Mouse (Mus musculus) cerebellum, adult 2 months (tissue): ENCODE results near the gene Esrp2. TPM values are rescaled to one million over a fixed set of nuclear protein-coding genes. Genes with fewer than 3 reads are reported as not detected.

ENCODE experiments used
- DNase-seq, 2 experiments: peaks; one replicate each; pipeline ENCODE4 v3.0.0; 2021
- H3K27ac ChIP-seq: fragments of 200-500 bp; 2 replicates; pipeline ENCODE4 v1.5.1; 2012; ENCODE audit warnings: low read length, control low read depth, inconsistent platforms; ENCODE audit not compliant: insufficient read depth
- H3K27me3 ChIP-seq: fragments of 200-500 bp; 2 replicates; pipeline ENCODE4 v1.6.1; 2012; ENCODE audit warnings: inconsistent platforms, mild to moderate bottlenecking, low read length, moderate library complexity; ENCODE audit not compliant: control insufficient read depth, insufficient read depth
- H3K4me1 ChIP-seq: fragments of 200-500 bp; 2 replicates; pipeline ENCODE4 v1.6.1; 2011; ENCODE audit warnings: low read length; ENCODE audit not compliant: control insufficient read depth, insufficient read depth
- H3K4me3 ChIP-seq: fragments of 200-500 bp; replicated peaks from 2 replicates; pipeline ENCODE3; 2011; ENCODE audit warnings: mild to moderate bottlenecking, low read depth, low read length, control low read depth; ENCODE audit not compliant: insufficient read depth
- CTCF ChIP-seq: fragments of 200-500 bp; IDR thresholded peaks from 2 replicates; pipeline ENCODE4 v1.5.1; 2011; ENCODE audit warnings: low read depth, mild to moderate bottlenecking, control low read depth, low read length, moderate library complexity, borderline replicate concordance; ENCODE audit not compliant: insufficient read depth
- POLR2A ChIP-seq: fragments of 200-500 bp; IDR thresholded peaks from 2 replicates; pipeline ENCODE4 v1.6.1; 2011; ENCODE audit warnings: low read length, control low read depth, borderline replicate concordance; ENCODE audit not compliant: insufficient read depth
- WGBS: fragments of 180-500 bp; shearing (Covaris S2); methylation state at CpG from one replicate; pipeline ENCODE4 v1.1.7; 2018; 5-methylcytosine and 5-hydroxymethylcytosine counted together
- polyA plus RNA-seq: library from polyadenylated mRNA; depleted of rRNA; stranded (reverse); fragments of >200 nt; gene quantifications from 2 replicates; pipeline ENCODE4 v1.2.3, GENCODE M21; 2012; rRNA removed

Gene Esrp2
- polyA plus RNA-seq, 1 experiment, result 0.05 TPM

DNA sequence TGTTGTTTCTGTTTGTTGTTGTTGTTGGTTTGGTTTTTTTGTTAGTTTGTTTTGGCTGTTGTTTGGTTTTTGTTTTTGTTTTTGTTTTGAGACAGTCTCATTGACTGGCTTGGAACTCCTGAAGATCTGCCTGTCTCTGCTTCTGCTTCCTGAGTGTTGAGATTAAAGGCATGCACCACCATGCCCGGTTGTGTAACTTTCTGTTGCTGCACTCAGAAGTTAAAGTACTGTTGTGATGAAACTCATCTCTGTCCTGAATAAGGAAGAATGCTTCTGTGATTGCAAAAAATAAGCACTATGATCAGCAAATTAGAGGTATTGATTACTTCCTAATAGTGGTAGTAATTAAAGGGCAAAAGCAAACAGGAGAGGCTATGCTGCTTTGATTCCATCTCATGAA lies 30.6 kb downstream of the Esrp2 start:
- no peak for DNase-seq
- 95% methylated on average over 1 of the region's 1 CpGs for WGBS
- Histone ChIP-seq H3K4me3 (no peak overlapping the region), H3K27me3 (no peaks in the 10 kb centered on the region), H3K27ac (no peak overlapping the region), H3K4me1 (no peaks in the 10 kb centered on the region)
- no peak for TF ChIP-seq POLR2A
- TF ChIP-seq CTCF, result no peak

DNA sequence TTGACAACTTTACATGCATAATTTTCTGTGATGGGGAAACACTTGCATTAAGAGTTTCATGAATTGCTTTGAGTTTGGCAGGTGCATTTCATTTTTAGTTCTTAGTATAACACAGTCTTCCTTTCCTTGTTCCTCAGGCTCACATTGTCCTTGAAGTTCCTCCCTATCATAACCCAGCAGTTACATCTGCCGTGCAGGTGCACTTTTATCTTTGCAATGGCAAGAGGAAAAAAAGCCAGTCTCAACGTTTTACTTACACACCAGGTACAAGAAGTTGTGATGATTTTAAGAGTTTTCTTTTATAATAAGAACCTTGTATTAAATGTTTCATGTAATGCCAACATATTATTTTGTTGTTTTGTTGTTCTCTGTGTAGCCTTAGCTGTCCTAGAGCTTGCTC lies 32.9 kb downstream of the Esrp2 start:
- TF ChIP-seq POLR2A (no peak), CTCF (no peak)
- no peaks in the 10 kb centered on the region for H3K27me3 ChIP-seq
- DNase-seq, result no peak
- no peak overlapping the region for H3K4me3 ChIP-seq
- no peaks in the 10 kb centered on the region for H3K4me1 ChIP-seq
- 88% methylated on average over 2 of the region's 2 CpGs for WGBS
- H3K27ac ChIP-seq, result no peak overlapping the region

GRCm38 (mm10) chr8:106102321-106102720 lies 34.5 kb downstream of the Esrp2 start:
- Histone ChIP-seq H3K4me1 (no peaks in the 10 kb centered on the region), H3K27me3 (no peaks in the 10 kb centered on the region), H3K27ac (no peak overlapping the region), H3K4me3 (no peak overlapping the region)
- no peak for TF ChIP-seq POLR2A
- TF ChIP-seq CTCF, result no peak
- no peak for DNase-seq
- WGBS, result 80% methylated on average over 4 of the region's 4 CpGs

Other genes starting within 250 kb of the Esrp2 start
- 4.7 and 5.3 TPM in 2 replicates for gene Nrn1l, start 243.4 kb downstream of the Esrp2 start, polyA plus RNA-seq
- gene Pskh1, start 236.5 kb downstream of the Esrp2 start, polyA plus RNA-seq, result 13.6 and 14.1 TPM in 2 replicates
- 2.6 and 3.4 TPM in 2 replicates for gene Ctrl, start 203.1 kb downstream of the Esrp2 start, polyA plus RNA-seq
- gene Psmb10, start 198.5 kb downstream of the Esrp2 start, polyA plus RNA-seq, result 84.3 and 89.4 TPM in 2 replicates
- gene Lcat, start 193.6 kb downstream of the Esrp2 start, polyA plus RNA-seq, result 106 and 110 TPM in 2 replicates
- gene Slc12a4, start 170.9 kb downstream of the Esrp2 start, polyA plus RNA-seq, result 34.9 and 36.1 TPM in 2 replicates
- not detected in 2 replicates for gene Dpep3, start 157.5 kb downstream of the Esrp2 start, polyA plus RNA-seq
- 34.1 and 35.7 TPM in 2 replicates for gene Dus2, start 145.6 kb downstream of the Esrp2 start, polyA plus RNA-seq
- gene Dpep2nb, start 131.0 kb downstream of the Esrp2 start, polyA plus RNA-seq, result 0.13 TPM in 1 of 2 replicates, not detected in the other
- gene Ddx28, start 125.1 kb downstream of the Esrp2 start, polyA plus RNA-seq, result 15.2 and 16.0 TPM in 2 replicates
- 11.1 and 11.6 TPM in 2 replicates for gene Nfatc3, start 78.1 kb downstream of the Esrp2 start, polyA plus RNA-seq
- 12.1 and 13.1 TPM in 2 replicates for gene Pla2g15, start 13.4 kb upstream of the Esrp2 start, polyA plus RNA-seq
- gene Slc7a6, start 31.9 kb upstream of the Esrp2 start, polyA plus RNA-seq, result 25.4 and 25.8 TPM in 2 replicates
- 31.6 and 33.7 TPM in 2 replicates for gene Slc7a6os, start 74.0 kb upstream of the Esrp2 start, polyA plus RNA-seq
- 36.0 and 36.1 TPM in 2 replicates for gene Prmt7, start 74.0 kb upstream of the Esrp2 start, polyA plus RNA-seq
- 8.7 and 9.2 TPM in 2 replicates for gene Smpd3, start 201.0 kb upstream of the Esrp2 start, polyA plus RNA-seq